Mouse (Mus musculus): ENCODE data around the gene Phrf1.

DNA sequence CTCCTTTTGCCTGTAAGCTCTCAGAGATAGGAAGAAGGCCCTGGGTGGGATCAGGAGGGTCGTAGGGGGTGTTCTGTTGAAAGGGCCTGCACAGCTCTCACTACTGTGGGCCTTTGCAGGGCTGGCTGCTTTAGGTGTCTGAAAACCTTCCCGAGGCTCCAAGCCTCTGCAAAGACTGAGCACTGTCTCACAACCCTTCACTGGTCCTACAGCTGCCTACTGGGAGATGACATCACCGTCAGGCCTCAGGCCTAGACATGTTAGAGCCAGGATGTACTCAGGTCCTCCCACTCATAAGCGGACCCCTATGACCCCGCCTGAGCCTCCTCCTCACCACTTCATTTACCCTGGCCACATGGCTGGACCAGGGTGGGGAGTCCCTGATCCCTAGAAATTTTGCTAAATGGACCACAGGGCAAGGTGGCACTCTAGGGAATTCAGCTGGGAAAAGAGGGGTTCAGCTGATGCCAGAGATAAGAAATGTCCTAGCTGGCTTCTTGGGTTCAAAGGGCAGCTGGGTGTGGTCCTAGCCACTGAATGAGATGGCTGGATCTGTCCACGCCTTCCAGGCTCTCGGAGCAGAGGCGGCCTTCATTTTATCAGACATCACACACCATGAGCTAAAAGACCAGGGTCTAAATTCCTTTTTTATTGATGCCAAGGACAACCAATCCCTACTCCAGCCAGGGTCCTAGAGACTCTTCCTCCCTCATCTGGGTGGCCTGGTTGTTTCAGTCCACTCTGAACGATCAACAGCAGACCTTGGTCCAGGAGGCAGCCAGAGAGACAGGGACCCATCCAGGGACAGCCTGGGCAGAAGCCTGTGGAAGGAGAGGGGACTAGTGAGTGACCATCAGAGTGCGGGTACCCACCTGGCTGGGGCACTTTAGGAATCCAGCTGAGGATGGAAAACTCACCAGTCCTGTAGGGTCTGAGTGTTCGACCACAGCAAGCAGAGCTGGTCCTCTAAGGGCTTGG, 49.4 kb downstream of the Phrf1 start:
- TF ChIP-seq EP300 (IDR thresholded peaks at IDR 0.05) (no peak), CTCF (IDR thresholded peaks at IDR 0.05) (no peak)
